Mouse (Mus musculus) left cerebral cortex, adult 11 months (tissue): Measurements from ENCODE around the gene Gm45618.

Experiments used
- DNase-seq: peaks from one replicate; pipeline ENCODE4 v3.0.0; 2022; ENCODE audit warnings: low spot score

The Gm45618 gene

DNA sequence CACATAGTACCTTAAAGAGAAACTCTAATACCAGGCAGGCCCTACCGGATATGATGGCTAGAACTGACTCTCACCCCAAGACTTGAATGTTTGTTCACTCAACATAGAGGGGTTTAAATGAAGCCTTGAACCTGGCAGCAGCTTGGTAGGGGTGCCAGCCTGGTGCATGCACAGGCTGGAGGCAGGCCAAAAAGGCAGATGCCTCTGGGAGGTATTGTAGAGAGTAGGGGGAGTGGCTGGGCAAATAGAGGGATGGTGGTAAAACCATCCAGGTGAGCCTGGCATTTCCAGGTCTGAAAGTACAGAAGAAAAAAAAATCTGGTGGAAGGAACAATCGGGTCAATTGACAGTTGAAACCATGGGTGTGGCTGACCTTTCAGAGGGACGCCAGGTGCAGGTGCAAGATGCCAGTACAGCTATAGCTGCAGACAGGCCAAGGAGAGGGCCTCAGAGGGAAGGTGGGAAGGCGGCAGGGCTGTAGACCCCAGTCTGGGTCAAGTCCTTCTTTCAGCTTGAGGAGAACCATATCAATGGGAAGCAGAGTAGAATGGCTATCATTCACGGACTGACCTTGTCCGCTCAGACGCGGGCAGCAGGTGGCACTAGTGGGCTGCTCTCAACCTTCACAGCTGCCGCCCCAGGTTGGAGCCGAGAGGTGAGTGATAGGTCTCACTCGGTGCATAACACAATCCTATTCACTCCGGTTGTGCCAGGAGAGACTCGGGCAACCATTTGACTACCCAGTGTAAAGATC is 49.9 kb downstream of the Gm45618 start:
- DNase-seq, result no peak
